Mouse (Mus musculus) liver, embryonic 13.5 days (tissue): ENCODE measurements at regions not wholly inside any gene's neighbourhood (a gene's known extent, or its start where the extent isn't known, plus 50 kb on each side); places are given as distances from the start of the nearest gene placed in this dataset.

Source experiments
- ATAC-seq: fragments of 200-750 bp; cut with Nextera tagmentation; 2 replicates; pipeline ENCODE4 v1.8.0; 2017; ENCODE audit warnings: low read depth, mild to moderate bottlenecking, moderate number of reproducible peaks, moderate library complexity
- DNase-seq: peaks from one replicate; pipeline ENCODE4 v3.0.0; 2022
- H3K27ac ChIP-seq: fragments of 300-500 bp; sonication (generic); 2 replicates; pipeline ENCODE4 v1.5.1; 2015; ENCODE audit warnings: moderate library complexity, mild to moderate bottlenecking, inconsistent platforms
- H3K27me3 ChIP-seq: fragments of 300-500 bp; sonication (generic); 2 replicates; pipeline ENCODE4 v1.6.1; 2015; ENCODE audit warnings: mild to moderate bottlenecking, inconsistent platforms
- H3K36me3 ChIP-seq: fragments of 300-500 bp; sonication (generic); 2 replicates; pipeline ENCODE4 v1.6.1; 2015; ENCODE audit warnings: mild to moderate bottlenecking, inconsistent platforms
- H3K4me1 ChIP-seq: fragments of 300-500 bp; sonication (generic); replicated peaks from 2 replicates; pipeline ENCODE4 v1.6.1; 2015; ENCODE audit warnings: inconsistent platforms
- H3K4me2 ChIP-seq: fragments of 300-500 bp; sonication (generic); 2 replicates; pipeline ENCODE4 v1.6.1; 2015; ENCODE audit warnings: inconsistent platforms, mild to moderate bottlenecking, moderate library complexity
- H3K4me3 ChIP-seq: fragments of 300-500 bp; sonication (generic); replicated peaks from 2 replicates; pipeline ENCODE4 v1.5.1; 2015; ENCODE audit warnings: mild to moderate bottlenecking, inconsistent platforms
- H3K9ac ChIP-seq: fragments of 300-500 bp; sonication (generic); 2 replicates; pipeline ENCODE4 v1.6.1; 2015; ENCODE audit warnings: mild to moderate bottlenecking, inconsistent platforms
- H3K9me3 ChIP-seq: fragments of 300-500 bp; sonication (generic); replicated peaks from 2 replicates; pipeline ENCODE4 v1.6.1; 2016; ENCODE audit warnings: inconsistent platforms
- WGBS: fragments of 180-500 bp; shearing (Covaris S2); methylation state at CpG from one replicate; pipeline ENCODE4 v1.1.7; 2015; ENCODE audit not compliant: insufficient replicate concordance; 5-methylcytosine and 5-hydroxymethylcytosine counted together

DNA sequence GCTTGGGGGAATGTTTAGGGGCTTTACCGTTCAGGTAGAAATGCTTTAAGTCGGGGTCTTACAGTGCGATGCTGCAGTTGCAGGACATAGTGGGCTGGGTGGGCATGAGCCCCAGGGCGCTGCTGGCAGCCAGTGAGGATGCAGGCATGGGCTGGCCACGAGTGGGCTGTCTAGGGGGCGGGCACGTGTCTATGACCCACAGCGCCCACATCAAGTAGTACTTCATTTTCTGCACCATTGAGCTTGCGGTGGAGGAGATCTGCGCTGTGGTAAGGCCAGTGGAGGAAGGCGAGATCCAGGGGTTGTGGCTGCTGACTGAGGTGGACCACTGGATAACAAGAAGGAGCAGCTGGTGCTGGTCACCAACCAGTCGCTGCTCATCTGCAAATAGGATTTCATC, 52.4 kb upstream of the Olfr291 start:
- Histone ChIP-seq H3K9me3 (no peaks in the 10 kb centered on the region), H3K4me2 (no peak overlapping the region), H3K4me1 (no peaks in the 10 kb centered on the region), H3K4me3 (no peak overlapping the region), H3K36me3 (no peaks in the 10 kb centered on the region), H3K27ac (no peak overlapping the region), H3K27me3 (peaks cover 4% of the 10 kb centered on the region; the same call in 1 of the 2 replicates), H3K9ac (no peak overlapping the region)
- DNase-seq (no peak), ATAC-seq (no peak)
- 31% methylated on average over 12 of the region's 12 CpGs for WGBS

- H3K4me1 ChIP-seq, result no peaks in the 10 kb centered on the region
- no peak overlapping the region for H3K4me3 ChIP-seq
These were observed 58.7 kb upstream of the Olfr291 start for GRCm38 (mm10) chr7:84794655-84795054.

GRCm38 (mm10) chr7:84779276-84779825, 74.0 kb upstream of the Olfr291 start:
- peak; percentile 93 for ATAC-seq
- peak; percentile 80 for DNase-seq
- Histone ChIP-seq H3K9me3 (no peaks in the 10 kb centered on the region), H3K4me1 (peaks cover 6% of the 10 kb centered on the region; the same call in 1 of the 2 replicates), H3K4me3 (peak overlapping the region; percentile 66), H3K36me3 (no peaks in the 10 kb centered on the region), H3K9ac (peak overlapping the region; percentile 75), H3K27ac (no peak overlapping the region), H3K4me2 (peak overlapping the region; percentile 84), H3K27me3 (no peaks in the 10 kb centered on the region)
- under 1% methylated on average over 30 of the region's 30 CpGs for WGBS

More at GRCm38 (mm10) chr7:84794655-84795054, 58.7 kb upstream of the Olfr291 start:
- no peaks in the 10 kb centered on the region for H3K27me3 ChIP-seq
- no peak for DNase-seq
- H3K27ac ChIP-seq, result no peak overlapping the region
- no peak overlapping the region for H3K4me2 ChIP-seq
- no peak overlapping the region for H3K9ac ChIP-seq
- H3K36me3 ChIP-seq, result no peaks in the 10 kb centered on the region
- 0% methylated on average over 1 of the region's 1 CpGs for WGBS
- no peaks in the 10 kb centered on the region for H3K9me3 ChIP-seq
- no peak for ATAC-seq

DNA sequence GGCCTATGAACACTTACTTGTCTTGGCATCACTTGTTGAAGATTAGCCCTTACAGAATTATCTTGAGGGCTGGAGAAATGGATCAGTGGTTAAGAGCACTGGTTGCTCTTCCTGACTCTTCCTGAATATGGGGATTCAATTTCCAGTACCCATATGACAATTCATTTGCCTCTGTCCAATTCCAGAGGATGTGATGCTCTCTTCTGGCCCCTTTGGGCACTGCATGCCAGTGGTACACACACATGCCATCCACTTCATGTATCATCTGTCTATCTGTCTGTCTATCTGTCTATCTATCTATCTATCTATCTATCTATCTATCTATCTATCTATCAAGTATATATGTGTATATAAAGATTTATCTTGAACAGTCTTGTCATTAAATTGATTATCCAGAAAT, 75.7 kb upstream of the Olfr291 start:
- Histone ChIP-seq H3K27me3 (no peaks in the 10 kb centered on the region), H3K4me3 (no peak overlapping the region), H3K9ac (no peak overlapping the region), H3K4me1 (peaks cover 6% of the 10 kb centered on the region; the same call in 1 of the 2 replicates), H3K27ac (no peak overlapping the region), H3K4me2 (no peak overlapping the region), H3K9me3 (no peaks in the 10 kb centered on the region), H3K36me3 (no peaks in the 10 kb centered on the region)
- no peak for DNase-seq
- no peak for ATAC-seq

DNA sequence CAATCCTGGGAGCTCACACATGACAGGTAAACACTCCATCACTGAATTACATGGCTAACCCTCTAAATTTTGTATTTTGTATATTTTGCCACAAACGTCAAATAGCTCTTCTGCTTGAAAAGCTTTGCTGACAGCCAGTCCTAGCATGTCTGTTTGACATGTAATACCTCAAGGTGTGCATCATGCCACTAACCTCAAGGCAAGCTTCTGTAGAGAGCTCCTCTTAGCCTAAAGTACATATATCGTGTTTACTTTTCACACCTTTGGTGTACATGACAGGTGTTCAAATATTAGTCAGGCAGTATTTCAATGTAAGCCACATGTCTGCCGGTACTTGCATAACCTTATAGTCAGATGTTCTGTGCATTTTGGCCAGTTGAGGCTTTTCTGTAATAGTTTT, 66.5 kb upstream of the Zfand6 start:
- Histone ChIP-seq H3K4me2 (no peak overlapping the region), H3K4me1 (no peaks in the 10 kb centered on the region), H3K9me3 (no peaks in the 10 kb centered on the region), H3K9ac (no peak overlapping the region), H3K27me3 (no peaks in the 10 kb centered on the region; the same call in 1 of the 2 replicates), H3K27ac (no peak overlapping the region), H3K36me3 (no peaks in the 10 kb centered on the region), H3K4me3 (no peak overlapping the region)
- DNase-seq (no peak), ATAC-seq (no peak)
- WGBS, result 62% methylated on average over 3 of the region's 3 CpGs

GRCm38 (mm10) chr7:84753361-84753760, 63.6 kb upstream of the Zfand6 start:
- ATAC-seq (no peak), DNase-seq (no peak)
- Histone ChIP-seq H3K9ac (no peak overlapping the region), H3K4me1 (peaks cover 9% of the 10 kb centered on the region; the same call in 1 of the 2 replicates), H3K36me3 (no peaks in the 10 kb centered on the region), H3K9me3 (no peaks in the 10 kb centered on the region), H3K4me2 (no peak overlapping the region), H3K27me3 (peaks cover 9% of the 10 kb centered on the region), H3K4me3 (no peak overlapping the region), H3K27ac (no peak overlapping the region)
- WGBS, result 50% methylated on average over 1 of the region's 1 CpGs

DNA sequence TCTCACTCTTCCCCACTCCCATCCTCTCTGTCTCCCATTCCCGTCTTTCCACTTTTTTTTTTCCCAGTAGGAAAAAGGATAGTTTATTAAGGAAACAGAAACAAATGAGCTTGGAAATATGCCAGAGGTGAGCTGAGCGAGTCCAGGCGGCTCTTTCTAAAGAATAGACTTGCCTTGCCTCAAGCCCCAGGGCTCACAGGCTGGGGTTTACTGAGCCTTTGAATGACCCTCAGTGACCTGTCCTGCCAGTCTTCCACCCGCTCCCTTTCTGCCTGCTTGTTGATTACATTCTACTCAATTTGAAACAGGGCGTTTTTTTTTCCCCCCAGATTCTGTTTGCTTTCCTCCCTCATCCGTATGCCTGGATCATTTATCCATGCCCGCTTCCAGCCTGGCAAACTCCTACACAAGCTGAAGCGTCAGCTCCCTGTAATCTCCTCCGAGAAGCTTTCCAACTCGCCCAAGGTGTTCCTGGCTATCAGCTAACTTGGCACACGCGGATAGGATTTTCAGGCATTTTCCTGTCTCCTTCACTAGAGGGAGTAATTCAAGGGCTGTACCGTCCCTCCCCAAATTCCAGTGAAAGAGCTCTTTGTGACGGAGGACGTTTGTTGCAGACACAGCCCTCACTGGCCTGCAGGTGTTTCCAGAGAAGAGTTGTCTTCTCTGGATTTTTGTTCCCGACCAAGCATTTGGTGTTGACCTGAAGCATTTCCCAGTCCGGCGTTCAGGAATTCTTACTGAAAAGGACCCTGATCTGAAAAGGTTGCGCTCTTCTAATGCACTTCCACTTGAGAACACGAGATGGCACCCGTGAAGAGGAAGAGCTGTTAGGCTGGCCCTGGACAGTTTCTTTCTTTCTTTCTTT, 59.9 kb upstream of the Zfand6 start:
- ATAC-seq (peak; percentile 62), DNase-seq (peak; percentile 9)
- peak overlapping the region; percentile 49 for H3K4me3 ChIP-seq
- peaks cover 20% of the 10 kb centered on the region for H3K27me3 ChIP-seq
- H3K36me3 ChIP-seq, result no peaks in the 10 kb centered on the region
- H3K9me3 ChIP-seq, result no peaks in the 10 kb centered on the region
- WGBS, result 8% methylated on average over 21 of the region's 21 CpGs
- H3K4me2 ChIP-seq, result peak overlapping the region; percentile 71
- peaks cover 19% of the 10 kb centered on the region for H3K4me1 ChIP-seq
- H3K9ac ChIP-seq, result peak overlapping the region; percentile 52
- no peak overlapping the region for H3K27ac ChIP-seq

DNA sequence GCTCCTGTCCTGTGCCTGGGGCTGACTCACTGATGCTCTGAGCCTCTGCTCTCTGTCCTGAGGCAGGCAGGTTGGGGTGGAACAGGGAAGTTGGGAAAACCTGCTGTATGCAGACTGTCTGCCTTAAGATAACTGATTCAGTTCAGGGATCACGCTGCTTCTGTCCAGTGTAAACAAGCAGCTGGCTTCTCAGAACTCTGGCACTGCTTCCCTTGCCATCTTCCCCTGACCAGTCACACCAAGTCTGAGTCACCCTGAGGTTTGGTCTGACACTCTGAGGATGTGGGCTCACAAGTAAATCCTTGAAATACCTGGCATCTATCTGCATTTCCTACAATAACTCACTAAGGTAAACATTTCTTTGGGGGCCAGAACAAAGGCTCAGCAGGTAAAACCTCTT, 58.1 kb upstream of the Zfand6 start:
- H3K9me3 ChIP-seq, result no peaks in the 10 kb centered on the region
- 50% methylated on average over 1 of the region's 1 CpGs for WGBS
- no peak overlapping the region for H3K9ac ChIP-seq
- no peak overlapping the region for H3K27ac ChIP-seq
- H3K27me3 ChIP-seq, result peaks cover 20% of the 10 kb centered on the region
- no peak overlapping the region for H3K4me2 ChIP-seq
- ATAC-seq (no peak), DNase-seq (no peak)
- H3K4me1 ChIP-seq, result peaks cover 19% of the 10 kb centered on the region
- no peaks in the 10 kb centered on the region for H3K36me3 ChIP-seq
- no peak overlapping the region for H3K4me3 ChIP-seq

GRCm38 (mm10) chr7:84744321-84745070, 54.7 kb upstream of the Zfand6 start:
- 74% methylated on average over 5 of the region's 5 CpGs for WGBS
- H3K4me2 ChIP-seq, result no peak overlapping the region
- H3K27ac ChIP-seq, result no peak overlapping the region
- no peaks in the 10 kb centered on the region for H3K36me3 ChIP-seq
- H3K27me3 ChIP-seq, result peaks cover 19% of the 10 kb centered on the region
- peaks cover 18% of the 10 kb centered on the region for H3K4me1 ChIP-seq
- no peak for DNase-seq
- H3K9ac ChIP-seq, result no peak overlapping the region
- no peak overlapping the region for H3K4me3 ChIP-seq
- ATAC-seq, result no peak
- H3K9me3 ChIP-seq, result no peaks in the 10 kb centered on the region

DNA sequence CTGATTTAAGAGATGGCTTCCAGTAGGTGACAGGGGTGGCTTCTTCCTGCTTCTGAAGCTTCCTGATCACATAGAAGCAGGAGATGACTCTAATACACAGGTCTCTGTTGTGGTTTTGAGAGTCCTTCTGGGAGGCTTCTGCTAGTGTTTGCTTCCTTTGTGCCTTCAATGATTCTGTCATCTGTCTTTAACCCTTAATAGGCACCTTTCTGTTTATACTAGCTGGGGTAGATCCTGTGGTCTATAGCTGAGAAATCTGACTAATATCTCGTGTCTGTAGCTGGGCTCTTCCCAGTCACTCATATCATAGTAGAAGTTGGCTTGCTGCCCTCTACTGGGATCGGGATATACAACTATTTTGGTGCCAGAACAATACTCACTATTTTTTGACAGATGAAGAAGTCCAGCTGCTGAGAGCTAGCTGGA, 50.2 kb upstream of the Zfand6 start:
- H3K4me2 ChIP-seq, result no peak overlapping the region
- ATAC-seq, result 0 out of 2 replicates have a peak, but pooled peaks have one; percentile 53
- no peak overlapping the region for H3K27ac ChIP-seq
- no peaks in the 10 kb centered on the region for H3K27me3 ChIP-seq
- no peaks in the 10 kb centered on the region for H3K9me3 ChIP-seq
- H3K36me3 ChIP-seq, result no peaks in the 10 kb centered on the region
- WGBS, result 12% methylated on average over 2 of the region's 2 CpGs
- peaks cover 10% of the 10 kb centered on the region for H3K4me1 ChIP-seq
- H3K4me3 ChIP-seq, result no peak overlapping the region
- no peak for DNase-seq
- H3K9ac ChIP-seq, result no peak overlapping the region
